Mouse (Mus musculus) heart, postnatal 36 days (tissue): ENCODE results near the gene Gm20388. TPM values are rescaled to one million over a fixed set of nuclear protein-coding genes. Genes with fewer than 3 reads are reported as not detected.

ENCODE experiments used
- DNase-seq, 2 experiments: peaks; one replicate each; pipeline ENCODE4 v3.0.0; 2021 to 2022
- intact Hi-C: fragments of 180-260 bp; cut with DNase I; formaldehyde crosslinking; loops from one replicate; pipeline ENCODE4 v1.15.1; 2025
- total RNA-seq, 2 experiments: library from RNA; stranded (reverse); gene quantifications; 2 replicates each; pipeline ENCODE4 v1.2.3; 2021

Gm20388 gene
- total RNA-seq, 2 experiments from 2014 or later: 3.5 to 4.9 TPM

DNA sequence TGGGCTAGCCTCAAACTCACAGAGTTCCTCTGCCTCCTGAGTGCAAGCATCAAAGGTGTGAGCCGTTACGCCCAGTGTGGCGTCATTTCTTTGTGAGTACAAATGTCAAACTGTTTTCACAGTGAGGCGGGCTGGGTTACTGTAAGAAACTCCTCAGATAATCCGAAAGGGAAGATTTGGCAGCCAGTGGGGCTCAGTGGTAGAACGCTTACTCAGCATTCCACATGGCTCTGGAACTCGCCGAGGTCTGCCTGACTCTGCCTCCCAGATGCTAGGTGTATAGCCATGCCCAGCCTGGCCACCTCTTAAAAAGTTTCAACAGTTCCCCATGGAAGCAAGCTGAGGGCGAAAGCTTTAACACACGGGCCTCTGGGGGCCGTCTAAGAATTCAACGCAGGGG lies 3441.5 kb downstream of the Gm20388 start:
- intact Hi-C loops: no loop called here
- no peak for DNase-seq

DNA sequence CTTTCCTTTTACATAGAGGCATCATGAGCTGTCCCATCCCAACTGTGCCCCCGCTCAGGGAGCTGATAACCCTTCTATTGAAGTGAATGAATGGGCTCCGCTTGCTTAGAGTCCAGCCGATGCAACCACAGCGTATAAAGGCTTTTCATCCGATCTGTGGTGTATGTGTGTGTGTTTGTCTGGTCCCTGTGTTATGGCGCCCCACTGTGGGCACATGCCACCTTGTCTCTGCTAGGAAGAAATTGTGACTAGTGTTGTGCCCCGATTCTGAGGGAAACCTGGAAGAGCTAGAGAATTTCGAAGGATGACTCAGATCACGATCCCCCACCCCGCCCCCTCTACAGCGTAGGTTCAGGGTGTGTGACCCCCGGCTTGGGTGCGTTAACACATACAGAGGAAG lies 3442.1 kb downstream of the Gm20388 start:
- intact Hi-C loops: no loop called here
- DNase-seq: no peak

DNA sequence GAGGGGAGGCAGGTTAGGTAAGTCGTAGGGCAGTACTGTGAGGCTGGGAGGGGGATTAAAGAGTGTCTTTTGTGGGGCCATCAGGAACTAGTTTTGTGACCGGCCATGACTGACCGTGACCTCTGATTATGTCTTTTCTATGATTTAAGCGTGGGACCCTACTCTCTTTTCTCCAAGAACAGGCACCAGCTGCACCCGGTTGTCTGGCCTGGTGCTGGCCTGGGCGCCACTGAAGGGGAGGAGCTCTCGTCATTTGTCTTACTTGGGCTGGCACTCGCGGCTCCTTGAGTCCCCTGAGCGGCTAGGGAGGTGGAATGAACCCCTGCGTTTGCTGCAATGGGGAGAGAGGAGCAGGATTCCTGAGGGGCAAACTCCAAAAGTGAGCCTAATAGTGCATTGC lies 3442.6 kb downstream of the Gm20388 start:
- intact Hi-C loops: no loop called here
- no peak for DNase-seq

DNA sequence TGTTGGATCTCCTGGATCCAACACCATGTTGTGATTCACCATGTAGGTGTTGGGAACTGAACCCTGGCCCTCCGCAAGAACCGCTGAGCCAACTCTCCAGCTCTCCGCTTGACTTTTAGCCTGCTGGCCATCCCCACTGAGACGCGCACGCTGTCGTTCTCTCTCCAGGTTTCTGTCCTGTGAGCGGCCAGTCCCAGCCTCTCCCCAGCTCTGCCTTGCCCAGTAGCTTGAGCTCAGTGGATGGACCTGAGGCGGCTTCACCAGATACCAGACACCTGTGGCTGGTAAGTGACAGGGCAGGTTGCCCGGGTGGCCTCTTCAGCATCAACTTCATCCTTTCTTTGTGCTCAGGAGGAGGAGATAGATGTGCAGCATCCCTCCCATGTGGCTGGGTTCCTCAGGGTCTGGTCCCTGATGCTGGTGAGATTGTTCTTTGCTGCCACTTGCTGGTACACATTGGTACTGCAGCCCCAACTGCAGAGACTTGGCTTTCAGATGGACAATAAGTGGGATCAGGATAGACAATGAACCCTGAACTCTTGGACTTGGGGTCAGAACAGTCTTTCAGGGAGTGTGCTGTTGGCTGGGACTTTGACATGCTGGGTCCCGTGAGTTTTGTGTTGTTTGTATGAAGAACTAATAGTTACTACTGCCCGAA lies 3450.6 kb downstream of the Gm20388 start:
- intact Hi-C loops: loop anchor here (1.0 kb wide), 1 partner anchor 42 kb away; no protein-coding TSS in a partner anchor
- DNase-seq: peak; percentile 79 to 88

DNA sequence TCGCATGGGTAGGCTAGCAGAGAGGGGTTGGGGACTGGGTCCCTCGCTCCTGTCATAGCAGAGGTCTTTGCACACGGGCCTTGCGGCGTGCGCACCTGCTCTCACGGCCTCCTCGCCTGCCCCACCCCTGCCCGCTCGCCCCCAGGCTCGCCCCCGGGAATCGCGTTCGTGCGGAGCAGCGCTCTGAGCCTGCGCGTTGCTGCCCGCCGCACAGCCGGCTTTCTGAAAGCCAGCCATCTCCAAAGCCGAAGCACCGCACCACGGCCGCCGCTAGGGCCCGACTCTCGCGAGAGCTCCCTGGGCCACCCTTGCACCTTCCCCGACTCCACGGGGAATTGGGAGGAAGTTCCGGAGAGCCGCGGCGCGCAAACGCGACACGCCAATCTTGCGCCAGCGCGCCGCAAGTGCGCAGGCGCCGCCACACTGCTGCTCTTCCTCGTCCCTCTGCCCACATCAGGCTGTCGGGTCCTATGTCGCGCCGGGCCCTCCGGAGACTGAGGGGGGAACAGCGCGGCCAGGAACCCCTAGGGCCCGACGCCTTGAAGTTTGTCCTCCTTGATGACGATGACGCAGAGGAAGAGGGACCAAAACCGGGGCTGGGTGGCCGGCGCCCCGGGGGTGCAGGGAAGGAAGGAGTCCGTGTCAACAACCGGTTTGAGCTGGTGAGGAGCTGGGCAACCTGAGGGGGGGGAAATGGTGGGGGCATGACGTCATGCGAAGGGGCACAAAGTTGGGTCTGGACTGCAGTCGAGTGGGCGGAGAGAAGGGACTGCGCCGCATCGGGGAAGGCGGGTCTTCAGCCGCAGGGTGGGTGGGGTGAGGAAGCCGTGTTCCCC lies 3463.0 kb downstream of the Gm20388 start, which contains the start of gene Tcf25:
TSS of gene Tcf25 (plus strand) at position 351 of the 836 bp plus-strand sequence.
- intact Hi-C loops: loop anchor here (2.0 kb wide), 1 partner anchor 269 kb away; no protein-coding TSS in a partner anchor

DNA sequence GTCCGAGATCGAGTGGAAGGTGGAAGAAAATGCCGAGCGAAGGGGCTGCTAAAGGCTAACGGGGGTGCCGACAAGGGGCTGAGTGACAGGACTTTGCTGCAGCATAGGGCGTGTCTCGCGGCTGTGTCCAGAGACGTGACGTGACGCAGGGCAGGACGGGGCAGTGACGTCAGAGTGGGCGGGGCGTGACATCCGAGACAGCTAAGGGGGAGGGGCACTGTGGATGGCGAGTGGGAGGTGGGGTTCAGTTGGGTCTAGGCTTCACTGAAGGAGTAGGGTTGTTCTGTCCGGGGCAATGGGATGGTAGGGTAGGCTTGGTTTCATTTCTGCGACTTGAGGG lies 3463.6 kb downstream of the Gm20388 start:
- peak; percentile 95 to 97 for DNase-seq
- intact Hi-C loops: no loop called here

More for the DNA sequence above, 3463.0 kb downstream of the Gm20388 start, which contains the start of gene Tcf25:
- DNase-seq: peak; percentile 93 to 96

DNA sequence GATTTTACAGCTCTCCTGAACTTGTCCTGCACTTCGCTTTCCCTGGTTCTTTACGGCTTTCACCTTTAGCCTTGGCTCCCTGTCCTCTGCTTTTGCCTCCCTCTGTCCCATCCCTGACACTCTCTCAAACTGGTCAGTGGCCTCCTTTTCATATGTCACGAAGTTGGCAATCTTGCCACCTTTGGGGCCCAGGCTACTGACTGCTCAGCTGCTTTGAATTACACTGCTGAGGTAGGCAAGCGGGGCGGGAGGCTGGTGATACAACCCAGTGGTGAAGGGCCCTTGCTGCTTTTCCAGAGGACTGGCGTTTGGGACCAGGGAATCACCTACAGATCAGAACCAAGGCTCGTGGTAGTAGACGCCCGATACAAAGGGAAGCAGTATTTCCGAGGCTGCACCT lies 3465.1 kb downstream of the Gm20388 start:
- no peak for DNase-seq
- intact Hi-C loops: no loop called here

DNA sequence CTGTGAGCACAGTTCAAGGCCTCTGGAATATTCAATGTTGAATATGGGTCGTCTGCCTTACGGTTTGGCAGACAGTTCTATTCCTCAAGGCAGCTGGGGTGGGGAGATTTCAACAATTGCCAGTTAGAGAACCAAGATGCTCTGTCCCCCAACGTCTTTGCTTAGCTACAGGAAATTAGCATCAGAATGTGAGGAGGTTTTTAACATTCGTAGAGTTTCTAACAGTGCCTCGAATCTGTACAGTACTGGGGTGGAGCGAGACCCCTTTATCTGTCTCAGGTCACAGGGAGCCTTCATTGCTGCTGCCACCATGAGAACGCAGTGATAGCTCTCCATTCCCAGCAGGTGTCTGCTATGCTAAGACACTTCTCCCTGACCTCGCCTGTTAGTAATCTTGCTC lies 3465.5 kb downstream of the Gm20388 start:
- DNase-seq: no peak
- intact Hi-C loops: no loop called here

DNA sequence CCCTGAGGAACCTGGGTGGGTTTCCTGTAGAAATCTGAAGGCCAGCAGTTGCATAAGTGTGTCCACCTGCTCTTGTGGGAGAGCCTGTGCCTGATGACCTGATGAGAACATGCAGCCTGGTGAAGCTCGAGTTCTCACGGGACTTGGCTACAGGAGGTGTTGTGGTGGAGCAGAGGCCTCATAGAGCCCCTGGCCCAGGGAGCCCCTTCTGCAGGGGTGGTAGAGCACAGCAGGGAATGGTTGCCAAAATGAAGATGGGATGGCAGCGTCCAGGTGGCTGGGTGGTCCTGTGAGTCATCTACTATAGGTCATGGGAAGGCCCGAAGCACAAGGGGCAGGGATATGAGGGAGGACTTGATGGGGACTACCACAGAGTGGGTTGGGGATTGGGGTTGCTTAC lies 3471.1 kb downstream of the Gm20388 start:
- intact Hi-C loops: no loop called here
- DNase-seq: no peak

DNA sequence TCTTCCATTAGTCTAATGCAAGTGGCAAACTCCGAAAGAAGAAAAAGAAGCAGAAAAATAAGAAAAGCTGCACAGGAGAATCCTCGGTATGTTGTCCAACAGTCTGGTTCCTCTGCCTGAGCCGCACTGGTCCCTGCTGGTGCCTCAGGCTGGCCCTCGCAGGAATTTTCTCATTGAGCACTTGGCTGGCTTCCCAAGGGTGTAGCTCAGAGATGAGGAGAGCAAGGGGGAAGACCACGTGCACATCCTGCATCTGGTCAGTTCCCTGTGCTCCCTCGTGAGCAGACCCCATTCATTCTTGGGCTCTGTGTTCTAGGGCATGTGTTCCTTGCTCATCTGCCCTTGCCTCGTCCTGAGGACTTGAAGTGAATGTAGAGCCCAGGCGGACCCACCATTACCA lies 3471.9 kb downstream of the Gm20388 start:
- intact Hi-C loops: no loop called here
- no peak for DNase-seq

DNA sequence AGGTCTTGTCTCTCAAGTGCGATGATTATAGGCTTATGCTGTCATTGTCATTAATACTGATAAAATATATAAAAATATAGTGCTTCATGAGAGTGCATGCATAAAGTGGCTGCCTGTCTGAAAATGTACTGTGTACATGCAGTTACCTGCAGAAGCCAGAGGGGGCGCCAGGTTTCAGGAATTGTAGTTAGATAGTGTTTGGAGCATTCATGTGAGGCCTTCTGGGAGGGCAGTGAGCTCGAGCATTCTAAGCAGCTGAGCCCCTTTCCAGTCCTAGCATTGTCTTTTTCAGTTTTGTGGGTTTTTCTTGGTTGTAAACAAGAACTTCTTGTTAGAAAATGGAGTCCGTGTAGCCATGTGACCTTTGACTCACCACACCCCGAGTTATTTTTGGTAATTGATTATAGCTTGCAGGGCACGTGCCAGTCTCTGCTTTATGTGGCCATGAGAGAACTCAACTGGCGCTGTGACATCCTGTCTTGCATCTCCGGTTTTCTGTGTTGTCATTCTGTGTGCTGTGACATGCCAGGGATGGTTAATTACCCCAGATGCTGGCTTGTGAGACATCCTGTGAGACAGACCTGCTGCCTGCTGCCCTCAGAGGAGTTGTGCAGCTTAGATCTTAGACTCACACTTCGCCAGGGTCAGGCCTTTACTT lies 3474.4 kb downstream of the Gm20388 start:
- DNase-seq: no peak
- intact Hi-C loops: no loop called here

DNA sequence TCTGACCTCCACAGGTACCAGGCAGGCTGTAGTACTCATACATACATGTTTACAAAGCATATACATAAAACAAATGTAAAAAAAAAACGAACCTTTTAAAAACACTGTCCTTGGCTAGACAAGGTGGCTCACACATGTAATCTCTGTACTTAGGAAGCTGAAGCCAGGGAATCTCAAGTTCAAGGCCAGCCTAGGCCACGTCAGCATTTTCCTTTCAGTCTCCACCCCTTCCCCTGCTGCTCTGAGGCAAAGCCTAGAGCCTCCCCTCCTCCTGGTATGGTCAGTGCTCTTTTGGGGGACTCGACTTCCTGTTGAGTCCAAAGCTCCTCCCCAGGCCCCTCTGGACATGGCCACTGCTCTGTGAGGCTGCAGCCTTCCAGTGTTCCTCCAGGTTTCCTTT lies 3476.4 kb downstream of the Gm20388 start:
- intact Hi-C loops: no loop called here
- DNase-seq: no peak

DNA sequence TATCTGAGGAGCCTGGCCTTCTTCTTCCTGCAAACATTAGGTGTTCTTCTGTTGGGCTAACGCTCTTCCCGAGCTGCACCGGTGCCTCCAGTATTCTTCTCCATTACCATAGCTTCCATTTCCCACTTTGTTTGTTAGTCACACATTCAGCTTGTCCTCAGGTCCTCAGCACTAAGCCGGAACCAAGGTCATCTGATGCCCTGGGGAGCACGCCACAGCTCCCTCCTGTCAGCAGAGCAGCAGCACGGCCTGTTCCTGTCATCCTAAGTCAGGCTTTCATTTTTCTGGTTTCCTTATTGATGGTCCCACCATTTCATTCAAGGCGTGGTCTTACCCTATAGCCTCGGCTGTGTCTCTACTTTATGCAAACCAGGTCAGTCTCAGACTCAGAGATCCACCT lies 3477.2 kb downstream of the Gm20388 start:
- no peak for DNase-seq
- intact Hi-C loops: no loop called here

DNA sequence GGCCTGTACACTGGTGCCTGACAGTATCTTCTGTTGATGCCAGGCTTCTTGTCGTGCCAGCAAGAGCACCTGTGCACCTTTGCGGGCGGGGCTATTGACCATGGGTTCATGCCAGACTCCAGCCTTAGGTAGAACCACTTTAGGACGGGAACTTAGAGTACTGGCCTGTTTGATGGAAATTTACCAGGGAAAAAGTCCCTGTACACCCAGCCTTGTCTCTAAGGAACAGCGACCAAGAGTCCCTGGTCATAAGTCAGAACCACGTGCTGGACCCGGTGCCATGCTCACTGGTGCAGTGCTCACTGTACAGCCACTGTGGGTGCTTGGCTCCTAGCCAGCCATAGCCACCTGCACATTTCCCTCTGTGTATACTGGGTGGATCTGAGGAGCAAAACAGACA lies 3478.4 kb downstream of the Gm20388 start:
- intact Hi-C loops: no loop called here
- no peak for DNase-seq

DNA sequence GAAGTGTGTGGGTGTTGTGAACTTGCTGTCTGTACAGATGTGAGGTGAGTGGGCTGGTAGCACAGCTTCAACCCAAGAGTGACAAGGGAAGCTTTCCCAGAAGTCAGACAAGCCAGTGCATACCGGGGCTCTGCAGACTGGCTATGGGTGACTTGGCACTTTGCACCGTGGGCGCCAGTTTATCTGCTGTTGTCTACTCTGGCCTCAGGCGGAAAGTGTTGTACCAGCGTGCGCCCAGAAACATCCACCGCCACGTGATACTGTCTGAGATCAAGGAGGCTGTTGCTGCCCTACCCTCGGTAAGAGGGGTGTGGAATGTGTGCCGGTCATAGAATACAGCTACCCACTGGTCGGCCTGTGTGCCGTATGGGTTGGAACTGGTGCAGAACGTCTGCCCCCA lies 3487.7 kb downstream of the Gm20388 start:
- intact Hi-C loops: no loop called here
- DNase-seq: no peak

DNA sequence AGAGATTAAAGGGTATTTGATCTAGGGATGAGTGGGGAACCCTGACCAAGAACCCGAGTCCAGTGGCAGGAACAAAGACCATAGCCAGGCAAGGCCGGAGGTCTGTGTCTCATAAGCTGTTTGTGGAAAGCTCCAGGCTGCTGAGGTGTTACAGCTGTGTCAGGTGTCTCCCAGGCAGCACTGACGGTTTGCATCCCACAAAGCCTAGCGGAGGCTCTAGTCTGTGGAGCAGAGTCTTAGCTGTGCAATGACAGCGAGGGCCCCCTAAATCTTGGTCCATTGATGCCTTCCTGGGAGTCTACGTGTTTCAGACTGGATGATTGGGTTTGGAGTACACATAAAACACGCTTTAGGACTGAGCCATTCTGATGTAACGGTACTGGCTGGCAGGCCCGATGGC lies 3491.3 kb downstream of the Gm20388 start:
- intact Hi-C loops: no loop called here

DNA sequence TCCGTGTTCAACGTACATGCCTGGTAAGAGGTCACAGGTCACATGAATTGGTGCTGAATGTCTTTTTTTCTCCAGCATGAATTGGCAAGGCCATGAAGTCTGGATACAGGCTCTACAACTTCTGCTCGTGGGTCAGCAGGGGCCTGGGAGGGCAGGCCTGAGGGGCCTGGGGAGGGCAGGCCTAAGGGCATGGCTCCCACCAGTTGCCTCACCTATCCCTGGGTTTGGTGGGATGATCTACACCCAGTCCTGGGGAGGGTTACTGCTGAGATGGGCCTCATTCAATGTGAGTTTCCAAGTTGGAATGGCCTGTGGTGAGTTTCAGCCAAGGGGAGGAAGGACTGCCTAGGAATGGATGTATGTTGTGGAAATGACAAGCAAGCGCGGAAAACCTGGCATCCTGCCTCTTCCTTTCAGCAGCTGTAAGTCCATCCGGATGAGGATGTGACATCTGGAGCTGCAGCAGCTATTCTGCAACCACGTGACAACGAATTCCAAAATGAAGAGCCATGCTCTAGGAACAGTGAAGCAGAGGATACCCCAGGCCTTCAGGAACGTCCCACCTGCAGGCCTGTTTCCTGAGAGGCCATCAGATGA lies 3492.2 kb downstream of the Gm20388 start:
- intact Hi-C loops: no loop called here
- no peak for DNase-seq

More for the DNA sequence above, 3491.3 kb downstream of the Gm20388 start:
- no peak for DNase-seq

DNA sequence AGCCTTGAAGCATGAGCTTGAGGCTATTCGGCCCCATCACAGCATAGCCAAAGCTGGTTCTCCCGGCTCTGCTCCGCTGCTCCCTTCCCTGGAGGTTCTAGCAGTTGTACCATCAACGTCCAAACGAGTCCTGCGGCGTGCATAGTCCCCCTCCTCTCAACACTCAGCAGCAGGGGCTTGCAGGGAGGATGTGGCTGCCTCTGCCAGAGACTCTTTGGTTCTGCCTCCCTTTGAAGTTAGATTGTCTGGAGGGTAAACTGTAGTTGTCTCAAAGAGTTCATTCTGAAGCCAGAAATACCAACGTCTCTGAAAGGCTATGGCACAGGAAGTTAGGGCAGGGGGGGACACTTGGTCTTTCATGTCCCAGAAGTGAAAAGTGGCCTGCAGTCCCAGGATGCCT lies 3493.9 kb downstream of the Gm20388 start:
- DNase-seq: no peak
- intact Hi-C loops: no loop called here

DNA sequence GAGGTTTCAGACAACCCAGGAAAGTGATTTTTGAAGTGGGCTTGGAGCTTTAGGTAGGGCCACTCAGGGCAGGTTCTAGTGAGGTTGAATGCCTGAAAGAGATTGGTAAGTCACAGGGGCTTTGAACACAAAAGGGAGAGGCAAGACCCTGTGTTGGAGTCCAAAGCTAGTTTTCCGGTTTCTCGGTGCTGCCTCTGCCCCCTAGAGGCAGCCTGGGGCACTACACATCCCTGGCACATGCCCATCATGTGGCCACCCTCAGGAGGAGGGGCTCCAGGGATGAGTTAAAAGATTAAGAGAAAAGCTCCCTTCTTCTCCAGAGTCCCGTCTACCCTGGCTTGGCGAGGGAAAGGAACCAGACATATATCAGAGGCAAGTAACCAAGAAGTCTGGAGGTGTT lies 3496.1 kb downstream of the Gm20388 start, which contains the start of gene Mc1r:
TSS of gene Mc1r (plus strand) at position 322 of the 400 bp plus-strand sequence.
- peak; percentile 59 for DNase-seq
- intact Hi-C loops: no loop called here

DNA sequence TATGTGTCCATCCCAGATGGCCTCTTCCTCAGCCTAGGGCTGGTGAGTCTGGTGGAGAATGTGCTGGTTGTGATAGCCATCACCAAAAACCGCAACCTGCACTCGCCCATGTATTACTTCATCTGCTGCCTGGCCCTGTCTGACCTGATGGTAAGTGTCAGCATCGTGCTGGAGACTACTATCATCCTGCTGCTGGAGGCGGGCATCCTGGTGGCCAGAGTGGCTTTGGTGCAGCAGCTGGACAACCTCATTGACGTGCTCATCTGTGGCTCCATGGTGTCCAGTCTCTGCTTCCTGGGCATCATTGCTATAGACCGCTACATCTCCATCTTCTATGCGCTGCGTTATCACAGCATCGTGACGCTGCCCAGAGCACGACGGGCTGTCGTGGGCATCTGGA lies 3497.0 kb downstream of the Gm20388 start:
- intact Hi-C loops: no loop called here
- DNase-seq: no peak
